Mouse (Mus musculus): ENCODE data around the gene Osbpl8. TPM values are rescaled to one million over a fixed set of nuclear protein-coding genes. Genes with fewer than 3 reads are reported as not detected.

The Osbpl8 gene
- total and polyA plus RNA-seq, 2 experiments from 2014 or later, result 15.0 to 45.6 TPM

- no peak overlapping the region for H3K9ac ChIP-seq (replicated peaks; ENCODE audit: low read length, poor library complexity, severe bottlenecking)
- no peaks in the 10 kb centered on the region for H3K27me3 ChIP-seq (ENCODE audit: insufficient read depth, low read length)
- H3K4me2 ChIP-seq (ENCODE audit: low read depth, low read length, poor library complexity, severe bottlenecking), result no peak overlapping the region
- no peaks in the 10 kb centered on the region for H3K4me1 ChIP-seq (ENCODE audit: insufficient read depth, low read length)
- no peak for TF ChIP-seq CTCF (IDR thresholded peaks at IDR 0.05)
- WGBS, result 73% methylated on average over 1 of the region's 1 CpGs
- H3K4me3 ChIP-seq (ENCODE audit: low read depth, low read length), result no peak overlapping the region
- ATAC-seq (ENCODE audit: low FRiP score) (no peak), DNase-seq (ENCODE audit: low spot score) (no peak)
- no peaks in the 10 kb centered on the region for H3K9me3 ChIP-seq (ENCODE audit: low read length)
- no peaks in the 10 kb centered on the region for H3K36me3 ChIP-seq (ENCODE audit: insufficient read depth, low read length)
- H3K27ac ChIP-seq (ENCODE audit: low read depth, low read length), result no peak overlapping the region
Observed at GRCm38 (mm10) chr10:111139170-111139569, 25.4 kb upstream of the Osbpl8 start.

DNA sequence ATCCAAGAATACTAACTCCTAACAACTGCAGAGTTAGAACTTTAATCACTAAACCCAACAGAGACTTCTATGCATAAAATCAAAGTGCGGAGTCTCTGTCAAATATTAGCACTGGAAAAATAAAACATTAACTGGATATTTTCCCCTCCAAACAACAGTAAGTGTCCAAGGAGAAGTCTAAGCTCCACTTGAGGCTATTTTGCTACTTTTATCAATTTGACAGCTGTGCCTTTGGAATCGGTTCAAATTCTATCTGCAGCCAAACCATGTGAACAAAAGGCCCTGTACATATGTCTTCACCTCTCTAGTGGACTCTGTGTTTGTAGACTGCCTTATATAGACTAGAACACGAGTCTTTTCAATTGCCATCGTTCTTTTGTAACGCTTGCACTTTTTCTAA is 24.7 kb upstream of the Osbpl8 start:
- Histone ChIP-seq H3K27me3 (ENCODE audit: insufficient read depth, low read length) (no peaks in the 10 kb centered on the region), H3K4me1 (ENCODE audit: insufficient read depth, low read length) (no peaks in the 10 kb centered on the region), H3K9me3 (ENCODE audit: low read length) (no peaks in the 10 kb centered on the region), H3K9ac (replicated peaks; ENCODE audit: low read length, poor library complexity, severe bottlenecking) (no peak overlapping the region), H3K4me2 (ENCODE audit: low read depth, low read length, poor library complexity, severe bottlenecking) (no peak overlapping the region), H3K27ac (ENCODE audit: low read depth, low read length) (no peak overlapping the region), H3K36me3 (ENCODE audit: insufficient read depth, low read length) (no peaks in the 10 kb centered on the region), H3K4me3 (ENCODE audit: low read depth, low read length) (no peak overlapping the region)
- TF ChIP-seq CTCF (IDR thresholded peaks at IDR 0.05), result no peak
- no peak for DNase-seq (ENCODE audit: low spot score)
- 77% methylated on average over 5 of the region's 5 CpGs for WGBS
- ATAC-seq (ENCODE audit: low FRiP score), result no peak

- 87% methylated on average over 11 of the region's 11 CpGs for WGBS
- H3K9me3 ChIP-seq (ENCODE audit: low read length), result no peaks in the 10 kb centered on the region
- H3K27me3 ChIP-seq (ENCODE audit: insufficient read depth, low read length), result no peaks in the 10 kb centered on the region
- no peak for TF ChIP-seq CTCF (IDR thresholded peaks at IDR 0.05)
- H3K4me3 ChIP-seq (ENCODE audit: low read depth, low read length), result no peak overlapping the region
- no peaks in the 10 kb centered on the region for H3K4me1 ChIP-seq (ENCODE audit: insufficient read depth, low read length)
- H3K4me2 ChIP-seq (ENCODE audit: low read depth, low read length, poor library complexity, severe bottlenecking), result no peak overlapping the region
- DNase-seq (ENCODE audit: low spot score), result no peak
- H3K27ac ChIP-seq (ENCODE audit: low read depth, low read length), result no peak overlapping the region
- H3K9ac ChIP-seq (replicated peaks; ENCODE audit: low read length, poor library complexity, severe bottlenecking), result no peak overlapping the region
- ATAC-seq (ENCODE audit: low FRiP score), result no peak
- no peaks in the 10 kb centered on the region for H3K36me3 ChIP-seq (ENCODE audit: insufficient read depth, low read length)
Observed at GRCm38 (mm10) chr10:111144371-111144959, 20.1 kb upstream of the Osbpl8 start.

DNA sequence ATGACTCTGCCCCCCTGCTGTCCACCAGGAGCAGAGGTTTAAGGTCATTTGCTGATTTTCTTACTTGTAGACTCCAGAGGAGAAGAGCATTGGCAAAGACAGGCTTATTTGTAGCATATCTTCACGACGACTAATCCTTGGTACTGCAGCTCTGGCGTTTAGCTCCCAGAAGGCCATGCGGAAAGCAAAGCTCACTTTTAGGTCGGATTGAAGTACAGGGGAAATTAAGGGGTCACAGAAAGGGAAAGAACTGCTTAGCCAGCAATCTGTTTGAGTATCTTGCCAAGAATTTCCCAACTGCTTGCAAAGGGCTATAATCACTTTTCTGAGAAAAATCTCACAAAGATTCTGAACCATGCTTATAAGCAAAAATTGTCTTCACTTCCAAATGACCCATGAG is 14.8 kb upstream of the Osbpl8 start:
- Histone ChIP-seq H3K36me3 (ENCODE audit: insufficient read depth, low read length) (no peaks in the 10 kb centered on the region), H3K27me3 (ENCODE audit: insufficient read depth, low read length) (no peaks in the 10 kb centered on the region), H3K4me2 (ENCODE audit: low read depth, low read length, poor library complexity, severe bottlenecking) (no peak overlapping the region), H3K27ac (ENCODE audit: low read depth, low read length) (no peak overlapping the region), H3K4me1 (ENCODE audit: insufficient read depth, low read length) (no peaks in the 10 kb centered on the region), H3K4me3 (ENCODE audit: low read depth, low read length) (no peak overlapping the region), H3K9me3 (ENCODE audit: low read length) (no peaks in the 10 kb centered on the region), H3K9ac (replicated peaks; ENCODE audit: low read length, poor library complexity, severe bottlenecking) (no peak overlapping the region)
- no peak for TF ChIP-seq CTCF (IDR thresholded peaks at IDR 0.05)
- no peak for DNase-seq (ENCODE audit: low spot score)
- no peak for ATAC-seq (ENCODE audit: low FRiP score)
- WGBS, result 59% methylated on average over 5 of the region's 5 CpGs

DNA sequence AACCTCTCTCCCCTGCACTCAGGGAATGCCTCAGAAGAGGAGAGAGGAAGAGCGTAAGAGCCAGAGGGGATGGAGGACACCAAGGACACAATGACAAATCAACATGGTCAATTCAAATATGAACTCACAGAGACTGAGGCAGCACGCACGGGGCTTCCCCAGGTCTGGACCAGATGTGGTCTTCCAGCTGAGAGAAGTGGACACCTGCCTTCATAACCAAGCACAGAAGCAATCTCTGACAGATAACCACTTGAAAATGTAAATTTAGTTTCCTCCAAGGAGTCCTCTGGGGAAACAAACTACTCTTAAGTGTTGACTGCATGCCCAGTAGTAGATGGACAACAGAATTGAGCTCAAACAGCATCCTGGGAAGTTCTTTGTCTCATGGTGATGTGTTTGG is 9.5 kb upstream of the Osbpl8 start:
- Histone ChIP-seq H3K36me3 (ENCODE audit: insufficient read depth, low read length) (no peaks in the 10 kb centered on the region), H3K4me2 (ENCODE audit: low read depth, low read length, poor library complexity, severe bottlenecking) (no peak overlapping the region), H3K4me1 (ENCODE audit: insufficient read depth, low read length) (no peaks in the 10 kb centered on the region), H3K4me3 (ENCODE audit: low read depth, low read length) (no peak overlapping the region), H3K27me3 (ENCODE audit: insufficient read depth, low read length) (no peaks in the 10 kb centered on the region), H3K9me3 (ENCODE audit: low read length) (no peaks in the 10 kb centered on the region), H3K9ac (replicated peaks; ENCODE audit: low read length, poor library complexity, severe bottlenecking) (no peak overlapping the region), H3K27ac (ENCODE audit: low read depth, low read length) (no peak overlapping the region)
- DNase-seq (ENCODE audit: low spot score), result no peak
- no peak for TF ChIP-seq CTCF (IDR thresholded peaks at IDR 0.05)
- no peak for ATAC-seq (ENCODE audit: low FRiP score)
- 95% methylated on average over 3 of the region's 3 CpGs for WGBS

DNA sequence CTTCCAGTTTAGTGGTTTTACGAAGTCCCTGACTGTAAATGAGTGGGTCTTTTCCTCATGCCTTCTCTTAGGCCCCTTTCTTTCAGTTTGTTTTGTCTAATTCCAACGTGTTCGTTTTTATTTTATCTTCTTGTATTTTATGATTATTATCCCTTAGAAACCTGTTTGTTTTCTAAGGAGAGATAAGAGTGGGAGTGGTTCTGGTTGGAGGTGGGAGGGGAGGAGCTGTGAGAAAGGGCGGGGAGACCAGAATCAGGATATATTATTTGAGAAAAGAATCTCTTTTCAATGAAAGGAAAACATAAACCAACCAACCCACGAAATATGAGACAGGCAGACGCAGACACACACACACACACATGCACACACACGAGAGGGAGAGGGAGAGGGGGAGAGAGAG is 9.0 kb upstream of the Osbpl8 start:
- Histone ChIP-seq H3K9me3 (ENCODE audit: low read length) (no peaks in the 10 kb centered on the region), H3K27ac (ENCODE audit: low read depth, low read length) (no peak overlapping the region), H3K36me3 (ENCODE audit: insufficient read depth, low read length) (no peaks in the 10 kb centered on the region), H3K9ac (replicated peaks; ENCODE audit: low read length, poor library complexity, severe bottlenecking) (no peak overlapping the region), H3K4me3 (ENCODE audit: low read depth, low read length) (no peak overlapping the region), H3K4me1 (ENCODE audit: insufficient read depth, low read length) (no peaks in the 10 kb centered on the region), H3K4me2 (ENCODE audit: low read depth, low read length, poor library complexity, severe bottlenecking) (no peak overlapping the region), H3K27me3 (ENCODE audit: insufficient read depth, low read length) (no peaks in the 10 kb centered on the region)
- ATAC-seq (ENCODE audit: low FRiP score), result no peak
- no peak for DNase-seq (ENCODE audit: low spot score)
- WGBS, result 80% methylated on average over 7 of the region's 7 CpGs
- no peak for TF ChIP-seq CTCF (IDR thresholded peaks at IDR 0.05)

Data from midbrain, postnatal 0 days (tissue).